Mouse (Mus musculus) left cerebral cortex, postnatal 14 days (tissue): ENCODE data around the gene Gm43638. TPM values are rescaled to one million over a fixed set of nuclear protein-coding genes. Genes with fewer than 3 reads are reported as not detected.

Experiments
- total RNA-seq, 2 experiments: library from RNA; stranded (reverse); gene quantifications; 2 replicates each; pipeline ENCODE4 v1.2.3; 2021

The Gm43638 gene
- total RNA-seq, 2 experiments from 2014 or later: not detected

Other genes with a start within 250 kb of the Gm43638 start
- gene Ugt2b37, start 232.0 kb downstream of the Gm43638 start, total RNA-seq: not detected
- gene Ugt2a3, start 149.6 kb downstream of the Gm43638 start, total RNA-seq: not detected
- not detected for gene Ugt2b38, start 62.6 kb downstream of the Gm43638 start, total RNA-seq
- not detected for gene Ugt2a2, start 4.5 kb downstream of the Gm43638 start, total RNA-seq
- not detected for gene Ugt2a1, start 4.1 kb upstream of the Gm43638 start, total RNA-seq
- gene Sult1b1, start 51.4 kb upstream of the Gm43638 start, total RNA-seq: not detected
- gene Sult1d1, start 82.2 kb upstream of the Gm43638 start, total RNA-seq: not detected
- gene Sult1e1, start 104.8 kb upstream of the Gm43638 start, total RNA-seq: not detected
- not detected for gene Csn1s1, start 179.4 kb upstream of the Gm43638 start, total RNA-seq
- not detected for gene Csn2, start 212.8 kb upstream of the Gm43638 start, total RNA-seq